ENCODE assay signal across 9 mouse cellular contexts in genomic region chr9:46175300-46175699, GRCm38 (mm10). TPM values are rescaled to one million over a fixed set of nuclear protein-coding genes. Genes with fewer than 3 reads are reported as not detected.
DNase-seq lines count a peak whose midpoint lies in the region; ATAC-seq and TF ChIP-seq lines count a peak whose summit lies in the region.
"Had no signal": no experiment of that assay in that cellular context is flagged by ENCODE, and none has a peak within 500 bp of the region (broad histone marks: within the 10 kb centered on the region; RNA-seq: fewer than 3 reads in every experiment).

No protein-coding gene starts in this region.

- intact Hi-C loops in gastrocnemius, postnatal 14 days (cut with DNase I; ENCODE audit: low total_unique reads): no loop called here

- DNase-seq in gastrocnemius, adult 18-20 months (ENCODE audit: low spot score): peak; percentile 51
- DNase-seq in gastrocnemius, postnatal 14 days: no peak
- DNase-seq in limb, embryonic 14.5 days (ENCODE audit: low spot score): no peak
- DNase-seq in natural killer cell, adult 2 months (ENCODE audit: low spot score in 2 of 2): peak; percentile 84 to 93
- DNase-seq in frontal cortex, postnatal 36 days (ENCODE audit: low spot score in 2 of 2): no peak
- no peak for DNase-seq in layer of hippocampus, adult 9-11 months
- DNase-seq in cerebellum, postnatal 25 days: no peak

- TF ChIP-seq POLR2A in limb, embryonic 14.5 days (IDR thresholded peaks at IDR 0.05; ENCODE audit: borderline replicate concordance, extremely low read depth, insufficient read depth, insufficient read length): no peak

- peaks cover 10% of the 10 kb centered on the region; the same call in 1 of the 2 replicates for H3K36me3 ChIP-seq in limb, embryonic 14.5 days (ENCODE audit: control insufficient read depth, insufficient read depth, low read length)

- no peak overlapping the region for H3K4me2 ChIP-seq in limb, embryonic 14.5 days (replicated peaks; ENCODE audit: low read depth, low read length, severe bottlenecking)

- peaks cover 13% of the 10 kb centered on the region; the same call in 1 of the 2 replicates for H3K4me1 ChIP-seq in limb, embryonic 14.5 days (ENCODE audit: control insufficient read depth, insufficient read depth, low read length)

- H3K9me3 ChIP-seq in limb, embryonic 14.5 days (ENCODE audit: control insufficient read depth, low read length): no peaks in the 10 kb centered on the region

- H3K27ac ChIP-seq in limb, embryonic 14.5 days (replicated peaks; ENCODE audit: low read depth, low read length): peak overlapping the region; percentile 52

- H3K27me3 ChIP-seq in limb, embryonic 14.5 days (ENCODE audit: control insufficient read depth, insufficient read depth, low read length): no peaks in the 10 kb centered on the region
- H3K27me3 ChIP-seq: Patski had no signal

- WGBS in limb, embryonic 14.5 days: 35% methylated on average over 1 of the region's 1 CpGs

- no peak overlapping the region for H3K4me3 ChIP-seq in limb, embryonic 14.5 days (replicated peaks; ENCODE audit: low read length)

- no peak overlapping the region for H3K9ac ChIP-seq in limb, embryonic 14.5 days (ENCODE audit: low read depth, low read length, severe bottlenecking)

- ATAC-seq in activated CD4-positive, CD25-positive, alpha-beta regulatory T cell, adult 4 months: peak; percentile 77
- ATAC-seq in limb, embryonic 14.5 days (ENCODE audit: low FRiP score, low read depth): no peak
- ATAC-seq: Patski had no signal

RNA-seq across cellular contexts. Expression of gene Apoa1, which starts 53.1 kb away (rescaled TPM):
- 1 to 10 TPM in 1 of 2 experiments, not detected in 1; 3.5 TPM for total RNA-seq in gastrocnemius, adult 18-20 months (2021)
- not detected for total RNA-seq in gastrocnemius, postnatal 14 days (2021)
- polyA plus RNA-seq in activated CD4-positive, CD25-positive, alpha-beta regulatory T cell, adult 4 months (2017; shearing (Covaris generic)): not detected
- 9.3 and 11.4 TPM in 2 replicates for polyA plus RNA-seq in limb, embryonic 14.5 days (2012; rRNA removed)
- 1.1 and 1.3 TPM in 2 replicates for polyA plus RNA-seq in limb, embryonic 14.5 days (2014; fragmentation: Nextera tagmentation; extraction: Ambion mirVana)
- polyA plus RNA-seq: Patski had no signal

Comparison
In these comparisons a context has a peak if more than half of its experiments do, and no peak if none do; other contexts are left out.
1. DNase-seq: peak in gastrocnemius, adult 18-20 months (single experiment) and natural killer cell, adult 2 months (2 of 2); none in gastrocnemius, postnatal 14 days (single experiment), limb, embryonic 14.5 days (single experiment), frontal cortex, postnatal 36 days (0 of 2), layer of hippocampus, adult 9-11 months (single experiment) and cerebellum, postnatal 25 days (0 of 2).